Mouse (Mus musculus): ENCODE data around the gene Itga11.
A peak's percentile ranks its signal among the peaks of the same experiment; 100 is the strongest.

Itga11 gene

DNA sequence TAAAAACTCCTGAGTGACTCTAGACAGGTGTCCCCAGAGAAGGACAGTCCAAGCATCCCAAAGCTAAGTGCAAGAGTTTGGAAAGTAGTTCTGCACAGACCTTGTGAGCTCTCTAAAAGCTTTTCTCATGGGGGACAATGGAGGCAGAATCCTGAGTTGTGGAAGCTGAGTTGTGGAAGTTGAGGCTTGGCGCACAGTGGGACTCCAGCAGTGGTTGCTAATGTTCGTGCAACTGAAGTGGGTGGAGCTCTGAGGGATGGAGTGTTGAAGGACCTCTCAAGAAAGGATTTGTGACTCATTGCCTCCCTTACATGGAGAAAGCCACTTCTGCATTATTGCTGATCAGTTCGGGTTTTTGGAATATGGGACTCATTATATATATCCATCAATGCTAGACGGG, 1.8 kb downstream of the Itga11 start:
- no peak for DNase-seq (ENCODE audit: extremely low spot score, low read depth, low spot score)

DNA sequence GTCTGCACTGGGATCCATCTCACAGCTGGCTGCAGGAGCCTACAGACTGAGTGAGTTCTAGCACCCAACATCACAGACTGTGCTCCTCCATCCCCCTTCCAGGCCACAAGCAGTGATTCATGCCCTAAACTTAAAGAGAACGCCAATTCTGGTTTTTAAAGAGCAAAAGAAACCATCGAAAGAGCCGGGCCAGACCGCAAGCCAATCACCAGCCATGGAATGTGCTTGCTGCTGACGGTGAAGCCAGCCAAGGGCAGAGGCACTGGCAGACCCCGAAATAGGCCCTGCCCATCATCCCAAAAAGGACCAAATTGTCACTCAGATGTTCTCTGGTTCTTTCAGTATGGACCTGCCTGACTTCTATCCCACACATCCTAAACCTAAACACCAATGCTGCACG, 6.7 kb downstream of the Itga11 start:
- DNase-seq (ENCODE audit: extremely low spot score, low read depth, low spot score), result no peak

GRCm38 (mm10) chr9:62689748-62690147, 12.1 kb downstream of the Itga11 start:
- no peak for DNase-seq (ENCODE audit: extremely low spot score, low read depth, low spot score)

DNA sequence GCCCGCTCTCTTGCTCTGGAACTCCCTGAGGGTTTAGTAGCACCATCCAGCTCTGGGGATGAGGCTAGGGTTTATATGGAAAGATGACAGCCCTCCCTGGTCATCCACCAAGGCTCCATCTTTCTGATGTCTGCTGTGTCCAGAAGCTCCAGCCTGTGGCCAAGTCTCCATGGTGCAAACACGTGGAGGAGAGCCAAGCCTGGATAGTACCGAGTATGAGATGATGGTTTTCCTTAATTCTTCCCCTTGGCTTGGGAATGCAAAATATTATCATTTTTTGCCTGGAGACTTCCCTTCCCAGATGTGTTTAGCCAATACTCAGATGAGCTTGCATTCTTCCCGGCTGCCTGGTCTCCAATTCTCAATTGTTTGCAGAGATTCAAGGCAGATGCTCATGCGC, 16.4 kb downstream of the Itga11 start:
- DNase-seq (ENCODE audit: extremely low spot score, low read depth, low spot score), result no peak

DNA sequence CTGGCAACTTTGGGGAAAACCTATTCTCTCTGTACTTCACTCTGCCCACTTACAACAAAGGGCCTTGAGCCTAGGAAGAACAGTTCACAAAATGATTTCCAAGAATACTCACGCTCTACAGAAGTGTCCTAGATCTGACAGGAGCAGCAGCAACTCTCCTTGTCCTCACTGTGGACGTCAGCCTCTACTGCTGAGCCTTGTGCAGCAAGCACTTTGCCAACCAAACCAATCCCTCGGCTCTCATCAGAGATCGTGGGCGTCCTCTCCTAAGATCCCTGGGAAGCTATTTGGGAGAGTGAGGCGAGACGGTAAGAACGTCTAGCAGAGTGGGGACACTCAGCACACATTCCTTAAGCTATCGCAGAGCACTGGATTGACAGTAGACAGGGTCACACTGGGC, 17.6 kb downstream of the Itga11 start:
- DNase-seq (ENCODE audit: extremely low spot score, low read depth, low spot score), result no peak

- DNase-seq (ENCODE audit: extremely low spot score, low read depth, low spot score), result no peak
Measured at GRCm38 (mm10) chr9:62696799-62697198, 19.2 kb downstream of the Itga11 start.

GRCm38 (mm10) chr9:62707267-62707666, 29.6 kb downstream of the Itga11 start:
- no peak for DNase-seq (ENCODE audit: extremely low spot score, low read depth, low spot score)

GRCm38 (mm10) chr9:62707870-62708269, 30.2 kb downstream of the Itga11 start:
- no peak for DNase-seq (ENCODE audit: extremely low spot score, low read depth, low spot score)

GRCm38 (mm10) chr9:62709983-62710382, 32.4 kb downstream of the Itga11 start:
- DNase-seq (ENCODE audit: extremely low spot score, low read depth, low spot score), result no peak

DNA sequence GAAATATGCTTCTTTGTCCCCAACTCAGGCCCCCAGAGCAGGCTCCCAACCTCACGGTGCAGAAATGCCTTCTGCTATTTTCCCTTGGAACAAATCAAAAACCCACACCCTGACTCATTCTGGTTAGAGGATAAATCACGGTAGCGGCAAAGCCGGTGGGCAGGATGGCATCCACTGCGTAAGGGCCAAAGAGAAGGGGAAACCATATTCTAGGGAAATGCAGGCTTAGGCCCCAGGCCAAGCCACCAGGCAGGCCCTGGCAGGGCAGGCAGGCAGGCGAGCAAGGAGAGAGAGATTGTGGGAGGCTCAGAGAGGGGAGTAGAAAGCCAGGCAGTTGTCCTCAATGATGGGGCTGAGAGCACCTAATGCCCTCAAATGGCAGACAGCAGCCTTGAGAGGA, 34.7 kb downstream of the Itga11 start:
- DNase-seq (ENCODE audit: extremely low spot score, low read depth, low spot score), result no peak

GRCm38 (mm10) chr9:62713040-62713439, 35.4 kb downstream of the Itga11 start:
- no peak for DNase-seq (ENCODE audit: extremely low spot score, low read depth, low spot score)

DNA sequence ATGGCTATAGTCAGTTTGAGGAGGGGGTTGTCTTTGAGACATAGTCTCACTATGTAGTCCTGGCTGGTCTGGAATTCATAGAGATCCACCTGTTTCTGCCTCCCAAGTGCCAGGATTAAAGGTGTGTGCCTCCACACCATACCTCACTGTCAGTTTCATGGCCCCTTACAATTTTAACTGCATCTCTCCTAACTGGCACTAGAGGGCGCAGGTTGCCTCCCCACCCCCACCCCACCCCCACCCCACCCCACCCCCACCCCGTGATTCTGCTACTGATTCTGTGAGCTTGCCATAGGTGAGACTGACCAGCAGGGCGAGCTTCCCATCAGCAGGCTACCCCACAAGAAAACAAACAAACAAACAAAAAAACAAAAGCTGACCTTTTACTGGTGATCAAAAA, 36.7 kb downstream of the Itga11 start:
- no peak for DNase-seq (ENCODE audit: extremely low spot score, low read depth, low spot score)

GRCm38 (mm10) chr9:62717982-62718381, 40.4 kb downstream of the Itga11 start:
- DNase-seq (ENCODE audit: extremely low spot score, low read depth, low spot score), result no peak

GRCm38 (mm10) chr9:62721791-62722190, 44.2 kb downstream of the Itga11 start:
- no peak for DNase-seq (ENCODE audit: extremely low spot score, low read depth, low spot score)

DNA sequence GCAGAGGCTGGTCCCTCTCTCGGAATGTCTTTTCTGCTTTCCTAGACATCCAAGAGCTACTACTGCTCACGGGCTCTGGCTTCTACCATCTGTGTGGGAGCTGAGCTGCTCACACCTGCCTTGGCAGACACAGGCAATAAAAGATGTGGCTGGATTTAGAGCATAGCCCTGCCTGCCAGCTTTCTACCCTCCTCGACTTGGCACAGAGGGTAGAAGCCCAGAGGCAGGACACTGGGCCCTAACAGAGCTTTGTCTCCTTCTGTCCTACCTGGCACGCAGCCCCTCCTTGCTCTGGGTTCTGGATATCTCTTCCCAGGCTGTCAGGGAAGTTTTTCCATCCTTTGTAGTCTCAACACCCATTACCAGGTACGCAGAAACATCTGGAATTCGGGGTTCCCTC, 45.1 kb downstream of the Itga11 start:
- no peak for DNase-seq (ENCODE audit: extremely low spot score, low read depth, low spot score)

- DNase-seq (ENCODE audit: extremely low spot score, low read depth, low spot score), result no peak
Measured at GRCm38 (mm10) chr9:62724175-62724574, 46.5 kb downstream of the Itga11 start.

- peak; percentile 78 for DNase-seq (ENCODE audit: extremely low spot score, low read depth, low spot score)
Measured at GRCm38 (mm10) chr9:62725247-62725646, 47.6 kb downstream of the Itga11 start.

DNA sequence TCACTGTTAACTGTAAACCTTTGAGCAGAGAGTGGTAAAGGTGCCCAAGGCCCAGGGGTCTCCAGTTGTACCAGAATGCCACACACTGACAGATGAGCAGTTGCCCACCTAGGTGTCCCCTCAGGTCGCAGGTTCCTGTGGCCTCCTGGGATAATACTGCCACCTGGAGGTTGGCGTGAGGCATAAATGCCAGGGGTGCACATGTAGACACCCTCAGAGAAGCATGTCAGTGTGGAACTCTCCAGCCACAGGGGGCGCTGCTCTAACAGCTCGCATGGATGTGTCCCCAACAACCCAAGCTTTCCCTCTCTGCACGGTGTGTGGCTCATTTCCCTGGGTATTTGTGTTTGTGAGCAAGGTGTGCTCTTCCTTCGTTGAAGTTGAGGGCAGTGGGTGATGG, 48.8 kb downstream of the Itga11 start:
- no peak for DNase-seq (ENCODE audit: extremely low spot score, low read depth, low spot score)

- DNase-seq (ENCODE audit: extremely low spot score, low read depth, low spot score), result no peak
Measured at GRCm38 (mm10) chr9:62744558-62745275, 67.1 kb downstream of the Itga11 start.

GRCm38 (mm10) chr9:62746646-62747045, 69.0 kb downstream of the Itga11 start:
- DNase-seq (ENCODE audit: extremely low spot score, low read depth, low spot score), result no peak

GRCm38 (mm10) chr9:62749666-62750065, 72.0 kb downstream of the Itga11 start:
- no peak for DNase-seq (ENCODE audit: extremely low spot score, low read depth, low spot score)

GRCm38 (mm10) chr9:62750381-62750780, 72.8 kb downstream of the Itga11 start:
- DNase-seq (ENCODE audit: extremely low spot score, low read depth, low spot score), result no peak

GRCm38 (mm10) chr9:62758288-62758687, 80.7 kb downstream of the Itga11 start:
- no peak for DNase-seq (ENCODE audit: extremely low spot score, low read depth, low spot score)
